Mouse (Mus musculus): ENCODE data around the gene Mctp2.

The Mctp2 gene

DNA sequence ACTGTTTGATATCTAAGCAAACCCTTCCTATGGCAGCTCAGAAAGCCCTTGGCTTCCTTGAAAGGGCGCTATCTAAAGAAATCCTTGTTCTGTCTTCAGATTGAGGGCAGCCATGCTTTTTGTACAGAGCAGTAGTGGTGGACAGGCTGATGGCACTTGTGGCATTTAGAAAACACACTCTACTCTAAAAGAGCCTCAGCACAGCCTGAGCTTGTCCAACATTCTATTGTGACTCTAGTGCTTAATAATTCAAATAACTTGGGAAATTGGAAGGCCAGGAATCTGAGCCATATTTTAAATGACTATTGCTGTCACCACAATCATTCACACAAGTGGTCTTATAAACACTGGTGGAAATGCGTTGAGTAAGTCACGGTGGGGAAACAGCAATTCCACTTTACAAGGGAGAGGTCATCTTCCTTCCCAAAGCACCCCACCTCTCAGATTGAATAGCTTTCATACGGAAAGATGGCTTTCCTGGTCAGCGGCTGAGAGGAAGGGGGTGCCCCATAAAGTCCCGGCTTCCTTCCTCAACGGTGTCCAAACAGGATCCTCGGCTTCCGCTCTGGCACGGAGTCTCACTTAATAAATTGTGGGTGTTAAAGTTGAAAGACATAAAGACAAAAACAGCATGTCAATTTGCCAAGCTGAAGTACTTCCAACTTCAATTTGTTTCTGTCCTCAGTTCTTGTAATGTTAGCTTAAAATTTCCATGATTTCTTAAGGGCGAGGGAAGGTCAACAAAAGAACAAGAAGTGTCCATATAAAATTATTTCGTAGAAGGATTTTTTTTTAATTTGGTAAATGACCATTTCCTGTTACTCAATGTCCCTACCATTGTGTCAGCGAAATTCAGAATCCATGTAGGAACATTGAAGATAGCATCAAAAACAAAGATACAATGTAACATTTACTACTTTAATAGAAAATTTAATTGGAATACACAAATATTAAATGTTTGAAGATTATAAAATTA, 140.4 kb downstream of the Mctp2 start:
- no peak for DNase-seq (ENCODE audit: low spot score in 2 of 2)

DNA sequence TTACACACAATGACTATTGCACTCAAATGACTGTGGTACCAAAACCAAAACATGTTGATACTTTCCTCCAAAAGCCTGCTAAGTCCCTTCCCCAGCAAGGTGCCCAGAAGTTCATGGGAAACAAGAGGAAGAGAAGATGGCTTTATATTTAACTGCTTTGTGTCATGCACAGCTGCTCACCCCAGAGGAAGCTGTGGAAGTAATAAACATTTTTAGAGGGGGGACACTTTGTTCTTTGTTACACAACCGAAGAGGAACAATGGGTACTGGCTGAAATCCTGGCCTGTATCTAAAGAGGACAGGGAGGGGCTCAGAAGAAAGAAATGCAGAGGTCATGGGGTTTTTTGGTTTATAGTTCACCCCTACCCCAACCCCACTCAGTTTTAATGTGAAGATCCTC, 144.2 kb downstream of the Mctp2 start:
- no peak for DNase-seq (ENCODE audit: low spot score in 2 of 2)

DNA sequence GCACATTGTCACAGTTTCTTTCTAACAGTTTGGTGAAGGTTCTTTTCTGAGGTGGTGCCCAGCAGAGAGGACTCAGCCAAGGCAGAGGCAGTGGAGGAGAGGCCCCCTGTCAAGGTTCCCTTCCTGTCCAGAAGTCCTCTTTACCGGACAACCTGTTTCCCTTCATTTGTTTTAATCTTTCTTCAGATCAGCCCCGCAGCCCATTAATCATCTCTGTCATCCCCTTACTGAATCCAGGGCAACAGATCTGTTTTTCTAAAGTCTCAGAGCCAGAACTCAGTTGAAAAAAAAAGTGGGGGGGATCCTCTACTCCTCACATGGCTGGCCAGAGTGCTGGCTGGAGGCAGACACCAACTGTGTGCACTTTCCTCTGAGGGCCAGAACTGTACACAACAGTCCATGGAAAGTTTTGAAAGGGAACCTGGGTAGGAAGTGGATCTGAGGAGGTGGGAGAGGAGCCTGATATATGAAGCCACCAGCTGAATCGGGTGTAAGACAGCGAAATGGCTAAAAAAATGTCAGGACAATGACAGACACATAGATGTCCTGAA, 146.8 kb downstream of the Mctp2 start:
- DNase-seq (ENCODE audit: low spot score in 2 of 2) = no peak

DNA sequence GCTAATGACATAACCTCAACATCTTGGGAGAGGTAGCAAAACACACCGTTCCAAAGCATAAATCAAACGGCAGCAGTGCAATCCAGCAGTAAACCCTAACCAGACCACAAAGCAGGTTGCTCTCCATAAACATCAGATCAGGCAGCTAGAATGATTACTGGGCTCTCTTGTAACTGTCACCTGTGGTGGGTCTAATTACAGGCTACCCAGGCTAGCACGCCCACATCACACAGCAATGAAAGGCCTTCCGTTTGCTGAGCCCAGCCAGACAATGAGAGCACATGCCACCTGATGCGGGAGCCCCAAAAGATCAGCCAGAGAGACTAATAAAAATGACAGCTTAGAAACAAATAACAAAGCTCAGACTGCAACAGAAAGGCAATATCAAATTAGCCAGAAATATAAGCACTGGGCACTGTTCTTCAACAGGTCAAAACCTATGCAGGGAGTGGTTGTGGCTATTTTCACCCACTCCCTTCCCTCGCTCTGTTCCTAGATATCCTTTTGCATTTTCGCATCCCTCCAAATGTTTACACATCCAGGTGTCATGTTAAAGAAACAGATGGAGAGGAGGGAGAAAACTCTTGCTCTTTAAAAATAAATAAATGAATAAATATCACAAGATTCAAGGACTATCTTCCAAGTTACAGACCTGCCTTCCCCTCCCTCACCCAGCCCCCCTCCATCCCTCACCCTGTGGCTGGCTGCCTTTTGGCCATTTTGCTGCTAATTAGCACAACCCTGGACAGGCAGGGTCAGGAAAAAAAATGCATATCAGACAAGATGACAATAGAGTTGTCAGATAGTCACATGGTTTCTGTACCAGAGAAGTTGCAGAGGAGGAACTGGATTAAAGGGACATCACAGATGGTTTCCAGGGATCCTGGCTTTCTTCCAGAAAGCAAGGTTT, 155.4 kb downstream of the Mctp2 start:
- DNase-seq (ENCODE audit: low spot score in 2 of 2) = no peak

DNA sequence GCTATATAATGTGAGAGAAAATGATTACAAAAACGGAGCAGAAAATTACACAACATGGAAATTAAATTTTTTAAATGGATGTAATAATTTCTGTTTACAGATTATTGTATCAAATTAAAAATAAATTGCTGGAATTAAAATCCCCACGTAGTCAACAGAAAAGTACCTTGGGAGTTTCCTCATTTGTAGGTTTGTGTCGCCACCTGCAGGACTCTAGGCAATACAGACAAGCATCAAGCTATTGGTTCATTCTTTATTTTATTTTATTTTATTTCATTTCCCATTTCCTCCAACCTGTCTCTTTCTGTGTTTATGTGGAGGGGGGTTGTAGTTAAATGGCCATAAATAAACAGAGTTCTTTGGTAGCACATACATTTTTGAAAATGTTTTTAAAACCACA, 157.3 kb downstream of the Mctp2 start:
- no peak for DNase-seq (ENCODE audit: low spot score in 2 of 2)

DNA sequence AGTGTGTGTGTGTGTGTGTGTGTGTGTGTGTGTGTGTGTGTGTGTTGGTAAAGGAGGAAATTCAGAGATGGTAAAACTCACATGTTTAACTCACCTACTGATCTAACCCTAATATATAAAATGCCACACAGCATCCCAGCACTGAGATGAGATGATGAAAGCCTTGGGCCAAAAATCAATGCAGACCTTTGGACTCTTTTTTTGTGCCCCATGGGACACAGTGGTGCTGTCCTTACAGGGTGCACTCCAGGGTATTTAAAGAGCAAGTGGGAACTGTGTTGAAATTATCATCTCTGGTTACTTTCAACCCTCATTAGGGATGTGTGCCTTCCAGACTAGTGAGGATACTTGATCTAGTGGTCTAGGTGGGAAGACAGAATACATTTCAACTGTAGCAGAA, 159.6 kb downstream of the Mctp2 start:
- no peak for DNase-seq (ENCODE audit: low spot score in 2 of 2)

DNA sequence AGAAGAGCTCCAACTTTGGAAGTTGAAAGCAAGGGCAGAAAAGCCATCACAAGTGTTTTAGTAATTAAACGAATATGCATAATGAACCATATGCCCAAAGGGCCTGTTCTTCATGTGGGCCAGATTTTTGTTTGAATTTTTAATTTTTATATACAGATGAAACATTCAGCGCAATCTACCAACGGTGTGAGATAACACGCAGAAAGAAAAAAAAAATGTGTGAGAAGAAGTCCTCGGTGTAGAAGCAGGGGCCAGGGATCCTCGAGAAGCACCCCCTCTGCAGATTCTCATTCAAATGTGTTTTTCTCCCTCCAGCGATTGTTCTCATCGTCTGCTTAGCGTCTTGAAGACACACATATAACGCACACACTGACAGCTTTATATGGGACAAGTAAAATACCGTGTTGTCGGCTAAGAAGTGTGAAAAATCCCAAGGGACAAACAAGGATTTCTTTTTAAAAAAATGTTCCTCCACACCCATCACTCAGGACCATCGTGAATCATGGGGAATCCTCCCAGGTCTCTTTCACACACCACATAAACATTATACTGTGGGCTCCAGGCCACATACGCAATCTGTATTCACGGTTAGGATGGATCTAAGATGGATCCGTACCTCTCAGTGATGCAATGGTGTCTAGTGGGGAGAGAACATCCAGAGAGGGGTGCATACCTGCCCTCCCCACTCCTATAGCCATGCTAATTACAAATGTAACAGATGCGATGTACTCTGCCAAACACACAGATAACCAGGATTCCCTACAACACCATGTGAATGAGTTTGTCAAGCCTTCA, 160.5 kb downstream of the Mctp2 start:
- DNase-seq (ENCODE audit: low spot score in 2 of 2) = no peak

DNA sequence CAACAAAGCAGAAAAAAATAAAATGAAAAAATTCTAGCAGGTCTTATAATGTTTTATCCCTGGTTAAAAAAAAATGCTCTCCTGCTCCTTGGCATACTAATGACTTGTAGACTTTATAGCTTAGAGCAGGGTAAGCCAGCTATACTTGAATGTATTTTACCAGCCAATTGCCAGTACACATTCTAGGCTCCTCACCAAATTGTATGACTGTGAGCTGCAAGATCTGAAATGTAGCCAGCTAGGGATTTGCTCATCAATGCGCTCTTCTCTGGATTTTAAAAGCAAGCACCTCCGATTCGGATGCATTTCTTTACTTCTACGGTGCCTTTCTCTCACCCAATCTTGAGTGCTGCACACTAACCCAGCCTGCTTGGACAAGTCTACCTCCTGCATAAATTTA, 167.7 kb downstream of the Mctp2 start:
- no peak for DNase-seq (ENCODE audit: low spot score in 2 of 2)

DNA sequence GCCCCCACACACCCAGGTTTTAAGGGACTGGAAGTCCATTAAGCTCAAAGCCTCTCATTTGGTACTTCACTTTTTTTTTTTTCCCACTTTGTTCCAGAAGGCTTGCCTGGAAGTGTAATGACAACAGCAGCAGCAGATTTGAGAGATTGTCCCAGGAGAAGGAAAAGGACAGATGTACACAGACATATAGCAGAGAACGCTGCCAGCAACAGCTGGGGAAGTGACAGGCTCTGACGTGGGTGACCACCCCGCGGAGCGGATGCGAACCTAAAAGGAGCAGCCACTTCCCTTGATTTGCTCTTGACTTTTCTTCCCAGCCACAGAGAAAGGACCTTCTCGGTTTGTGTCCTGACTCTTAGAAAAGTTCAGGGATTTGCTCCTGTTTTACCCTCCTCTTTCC, 185.4 kb downstream of the Mctp2 start:
- no peak for DNase-seq (ENCODE audit: low spot score in 2 of 2)

DNA sequence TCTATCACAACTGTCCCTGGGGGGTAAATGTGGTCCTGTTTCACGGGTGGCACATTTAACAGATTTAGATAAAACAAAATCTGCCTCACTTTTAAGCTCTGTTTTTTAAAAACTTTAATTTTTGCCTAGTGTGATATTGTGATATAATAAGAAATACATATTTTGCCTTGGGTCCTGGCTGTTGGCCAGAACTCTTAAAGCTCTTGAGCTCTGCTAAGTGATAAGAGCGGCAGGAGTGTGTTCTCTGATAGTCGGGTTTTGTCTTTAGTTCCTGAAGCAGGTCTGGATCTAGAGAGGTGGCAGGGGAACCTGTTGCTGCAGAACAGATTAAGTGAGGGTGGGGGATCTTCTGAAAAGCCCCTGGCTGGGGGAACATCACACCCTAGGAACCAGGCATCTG, 186.7 kb downstream of the Mctp2 start:
- no peak for DNase-seq (ENCODE audit: low spot score in 2 of 2)

DNA sequence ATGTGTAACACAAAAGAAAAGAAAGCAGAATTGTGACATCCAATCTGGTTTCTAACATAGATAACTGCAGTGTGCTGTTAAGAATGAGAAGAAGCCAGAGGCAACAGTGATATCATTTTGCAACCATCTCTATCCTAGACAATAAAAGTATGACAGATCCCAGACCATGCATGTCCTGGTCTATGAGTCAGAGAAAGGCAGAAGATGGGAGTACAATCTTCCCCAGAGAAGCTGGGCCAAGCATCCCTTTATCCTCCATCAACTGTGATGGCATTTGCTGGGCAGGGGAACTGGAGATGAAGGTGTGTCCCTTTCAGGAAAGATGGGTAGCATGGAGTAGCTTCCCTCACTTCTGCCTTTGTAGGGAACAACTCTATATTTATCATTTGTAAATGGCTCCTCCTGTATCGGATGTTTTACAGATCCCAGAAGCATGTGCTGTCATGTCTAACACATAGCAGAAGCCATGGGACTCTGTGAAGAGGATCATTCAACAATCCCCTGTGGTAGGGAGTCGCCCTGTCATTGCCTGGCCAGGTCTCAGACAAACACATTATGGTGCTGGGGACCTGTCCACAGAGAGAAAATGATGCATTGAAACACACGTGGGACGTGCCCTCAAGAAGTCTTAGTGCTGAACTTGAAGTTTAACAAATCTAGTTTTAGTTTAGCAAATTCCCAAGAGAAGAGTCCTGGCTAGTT, 188.9 kb downstream of the Mctp2 start:
- no peak for DNase-seq (ENCODE audit: low spot score in 2 of 2)

DNA sequence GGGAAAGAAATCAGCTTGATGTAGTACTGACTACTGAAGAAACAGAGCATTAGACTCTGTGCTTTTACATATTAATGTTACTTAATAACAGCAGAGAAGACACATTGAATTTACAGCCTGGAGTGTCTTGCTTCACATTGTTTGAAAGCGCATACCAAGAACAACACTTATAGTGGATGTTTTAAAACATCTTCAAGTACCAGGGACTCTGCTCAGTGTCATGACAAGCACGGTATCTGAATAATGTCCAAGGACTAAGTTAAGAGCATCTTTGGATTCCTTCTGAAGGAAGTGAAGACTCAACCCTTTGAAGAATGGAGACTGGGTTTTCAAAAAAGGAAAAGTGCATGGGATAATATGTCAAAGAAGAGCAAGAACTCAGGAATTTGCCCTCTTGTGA, 191.3 kb downstream of the Mctp2 start:
- no peak for DNase-seq (ENCODE audit: low spot score in 2 of 2)

DNA sequence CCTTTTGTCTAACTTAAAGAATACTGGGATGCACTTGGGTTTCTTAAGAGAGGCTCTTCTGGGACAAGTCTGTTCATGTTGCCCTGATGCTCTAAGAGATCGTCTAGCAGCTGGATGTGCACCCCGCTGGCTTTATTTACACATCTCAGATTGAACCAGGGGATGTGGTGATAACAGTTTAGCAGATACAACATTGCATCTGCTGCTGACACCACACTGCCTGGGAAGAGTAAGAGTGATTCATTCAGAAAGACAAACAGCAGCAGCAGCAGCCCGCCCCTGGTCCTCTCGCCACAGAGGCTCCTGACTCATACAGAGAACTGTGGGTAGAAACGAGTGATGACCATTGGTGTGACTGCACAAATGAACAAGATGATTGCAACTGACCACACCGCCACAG, 195.8 kb downstream of the Mctp2 start:
- DNase-seq (ENCODE audit: low spot score in 2 of 2) = no peak

DNA sequence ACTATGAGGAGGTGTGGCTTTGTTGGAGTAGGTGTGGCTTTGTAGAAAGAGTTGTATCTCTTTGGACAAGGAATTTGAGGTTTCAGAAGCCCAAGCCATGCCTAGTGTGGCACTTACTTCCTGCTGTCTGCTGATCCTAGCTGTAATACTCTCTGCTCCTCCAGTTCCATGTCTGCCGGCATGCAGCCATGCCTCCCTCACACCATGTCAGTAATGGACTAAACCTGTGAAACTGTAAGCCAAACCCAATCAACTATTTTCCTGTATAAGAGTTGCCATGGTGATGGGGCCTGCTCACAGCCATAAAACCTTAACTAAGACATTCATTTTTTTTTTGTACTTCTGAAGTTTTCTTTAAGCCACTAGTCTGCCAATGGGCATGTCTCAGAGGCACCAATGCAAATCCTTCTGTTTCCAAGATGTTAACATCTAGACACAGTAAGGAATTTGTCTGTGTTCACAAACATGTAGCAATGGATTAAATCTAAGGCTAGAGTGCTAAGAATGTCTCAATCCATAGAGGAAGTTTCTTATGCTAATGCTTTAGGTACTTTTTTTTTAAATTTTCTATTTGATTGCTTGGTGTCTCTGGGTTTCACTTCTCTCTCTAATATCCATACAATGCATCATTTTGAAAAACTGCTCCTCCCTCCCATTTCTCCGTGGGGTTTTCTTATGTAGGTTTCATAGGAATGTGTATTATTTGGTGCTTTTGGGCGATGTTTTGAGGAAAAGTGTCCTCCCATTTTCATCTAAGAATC, 197.6 kb downstream of the Mctp2 start:
- DNase-seq (ENCODE audit: low spot score in 2 of 2) = no peak

DNA sequence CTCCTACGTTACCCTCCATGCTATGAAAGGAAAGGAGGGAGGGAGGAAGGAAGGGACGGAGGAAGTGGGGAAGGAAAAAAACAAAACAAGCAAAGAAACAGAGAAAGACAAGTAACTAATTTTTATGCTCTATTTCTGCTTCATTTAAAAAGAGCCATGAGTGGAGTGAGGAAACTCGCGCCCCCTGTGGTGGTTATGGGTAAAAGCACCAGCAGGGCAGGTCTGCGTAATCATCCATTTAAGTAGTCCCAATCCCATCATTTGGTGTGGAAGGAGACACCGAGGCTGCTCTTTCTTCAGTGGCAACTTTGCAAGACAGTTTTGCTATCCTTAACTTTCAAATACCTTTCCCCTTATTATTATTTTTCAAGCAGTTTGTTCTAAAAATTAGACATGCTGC, 202.2 kb downstream of the Mctp2 start:
- no peak for DNase-seq (ENCODE audit: low spot score in 2 of 2)

DNA sequence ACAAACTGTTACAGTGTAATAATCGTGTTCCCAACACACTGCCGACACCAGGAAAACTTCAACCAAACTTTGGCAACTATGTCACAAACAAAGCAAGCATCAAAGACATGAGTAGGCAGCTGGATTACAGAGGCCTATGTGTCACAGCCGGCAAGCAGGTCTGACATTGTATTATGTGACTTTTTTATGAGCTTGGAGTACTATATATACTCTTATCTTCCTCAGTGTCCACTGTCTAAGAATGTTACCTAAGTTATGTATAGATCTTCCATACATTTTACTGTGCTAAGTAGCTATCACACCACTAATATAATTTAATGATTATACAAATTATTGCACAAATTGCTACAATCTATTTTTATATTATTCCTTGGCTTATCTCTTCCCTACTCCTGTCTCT, 202.8 kb downstream of the Mctp2 start:
- no peak for DNase-seq (ENCODE audit: low spot score in 2 of 2)

DNA sequence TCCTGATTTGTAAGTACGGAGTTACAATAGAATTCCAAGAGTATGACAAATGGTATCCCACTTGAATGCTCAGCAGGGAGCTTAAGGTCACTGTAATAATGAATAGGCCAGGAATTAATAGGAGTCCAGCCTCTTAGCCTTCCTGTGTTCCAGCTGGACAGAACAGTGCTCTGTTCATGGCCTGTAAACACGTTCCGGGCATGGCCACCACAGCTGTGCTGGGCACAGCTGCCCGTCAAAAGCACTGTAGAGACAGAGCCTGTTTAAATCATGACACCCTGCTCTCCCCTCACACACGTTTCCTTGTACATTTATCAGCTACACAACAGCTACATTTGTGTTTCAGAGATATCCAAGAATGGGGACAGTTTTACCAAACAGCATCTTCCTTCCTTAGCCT, 205.7 kb downstream of the Mctp2 start:
- DNase-seq (ENCODE audit: low spot score in 2 of 2) = no peak

DNA sequence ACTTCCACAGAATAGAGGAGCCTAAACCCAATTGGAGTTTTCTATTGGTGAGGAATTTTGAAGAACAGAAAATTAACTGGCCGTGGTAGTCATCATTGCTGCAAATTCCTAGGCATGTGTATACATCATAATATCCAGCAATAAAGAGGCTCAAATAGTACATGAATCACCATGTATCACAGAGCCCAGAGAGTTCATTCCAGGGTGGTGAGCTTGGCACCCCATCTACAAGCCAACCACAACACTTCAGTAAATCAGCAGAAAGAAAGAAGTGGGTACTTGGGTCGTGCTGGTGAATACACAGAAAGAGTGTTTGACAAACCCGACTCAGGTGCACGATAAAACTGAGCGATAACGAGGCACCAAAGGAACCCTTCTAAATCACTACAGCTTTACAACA, 207.8 kb downstream of the Mctp2 start:
- DNase-seq (ENCODE audit: low spot score in 2 of 2) = no peak

DNA sequence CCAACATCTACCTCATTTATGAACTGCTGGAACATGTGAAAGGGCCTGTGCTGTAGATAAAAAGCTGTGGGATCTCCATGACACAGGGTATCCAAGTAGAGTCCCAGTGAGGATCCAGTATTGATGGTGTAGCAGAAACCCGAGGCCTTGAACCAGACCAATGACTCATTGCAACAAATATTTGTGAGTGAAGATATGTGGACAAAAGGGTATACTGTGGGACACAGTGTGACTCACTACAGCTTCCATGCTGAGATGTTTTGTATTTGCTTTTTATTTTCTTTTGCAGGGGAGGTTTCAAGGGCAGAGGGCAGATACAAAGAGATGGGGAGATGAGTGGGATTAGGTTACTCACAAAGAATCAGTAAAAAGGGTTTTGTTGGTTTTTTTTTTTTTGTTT, 209.4 kb downstream of the Mctp2 start:
- no peak for DNase-seq (ENCODE audit: low spot score in 2 of 2)

DNA sequence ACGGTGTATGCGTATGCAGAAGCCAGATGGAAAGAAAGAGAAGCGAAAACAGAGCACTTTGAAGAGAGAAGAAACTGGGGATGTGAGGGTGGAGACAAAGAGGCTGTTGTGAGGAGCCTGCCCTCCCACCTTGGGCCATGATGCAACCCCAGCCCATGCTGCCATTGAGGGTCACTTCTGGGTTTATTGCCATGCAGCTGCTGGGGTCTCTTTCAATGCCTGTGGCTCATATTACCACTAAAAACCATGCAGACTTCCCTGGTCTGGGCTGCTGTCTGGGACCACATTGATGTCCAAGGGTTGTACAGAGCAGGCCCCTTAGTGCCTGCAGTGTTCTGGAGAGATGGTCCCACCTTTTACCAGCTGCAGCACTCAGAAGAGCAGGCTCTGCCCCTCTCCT, 210.0 kb downstream of the Mctp2 start:
- no peak for DNase-seq (ENCODE audit: low spot score in 2 of 2)
